Mouse (Mus musculus) lung, embryonic 15.5 days (tissue): ENCODE results near the gene Wnk2. TPM values are rescaled to one million over a fixed set of nuclear protein-coding genes. Genes with fewer than 3 reads are reported as not detected.

Experiments used
- ATAC-seq: fragments of 200-750 bp; cut with Nextera tagmentation; 2 replicates; pipeline ENCODE4 v1.8.0; 2017; ENCODE audit warnings: moderate number of reproducible peaks, borderline replicate concordance; ENCODE audit not compliant: low FRiP score, low TSS enrichment; ENCODE audit errors: extremely low read depth
- H3K27ac ChIP-seq: fragments of 300-500 bp; sonication (generic); 2 replicates; pipeline ENCODE4 v1.5.1; 2015; ENCODE audit warnings: moderate library complexity, mild to moderate bottlenecking, inconsistent platforms
- H3K27me3 ChIP-seq: fragments of 300-500 bp; sonication (generic); 2 replicates; pipeline ENCODE4 v1.6.1; 2015; ENCODE audit warnings: inconsistent platforms
- H3K36me3 ChIP-seq: fragments of 300-500 bp; sonication (generic); 2 replicates; pipeline ENCODE4 v1.6.1; 2015; ENCODE audit warnings: inconsistent platforms
- H3K4me1 ChIP-seq: fragments of 300-500 bp; sonication (generic); 2 replicates; pipeline ENCODE4 v1.6.1; 2015; ENCODE audit warnings: inconsistent platforms
- H3K4me2 ChIP-seq: fragments of 300-500 bp; sonication (generic); 2 replicates; pipeline ENCODE4 v1.6.1; 2015; ENCODE audit warnings: inconsistent platforms, mild to moderate bottlenecking, moderate library complexity
- H3K4me3 ChIP-seq: fragments of 300-500 bp; sonication (generic); 2 replicates; pipeline ENCODE4 v1.5.1; 2015; ENCODE audit warnings: mild to moderate bottlenecking, inconsistent platforms
- H3K9ac ChIP-seq: fragments of 300-500 bp; sonication (generic); 2 replicates; pipeline ENCODE4 v1.6.1; 2015; ENCODE audit warnings: inconsistent platforms
- H3K9me3 ChIP-seq: fragments of 300-500 bp; sonication (generic); 2 replicates; pipeline ENCODE4 v1.6.1; 2016; ENCODE audit warnings: inconsistent platforms
- WGBS: fragments of 180-500 bp; shearing (Covaris S2); methylation state at CpG from one replicate; pipeline ENCODE4 v1.1.7; 2015; 5-methylcytosine and 5-hydroxymethylcytosine counted together
- polyA plus RNA-seq: library from polyadenylated mRNA; unstranded; fragments of >200 nt; fragmentation: Nextera tagmentation; extraction: Ambion mirVana; gene quantifications from 2 replicates; pipeline ENCODE4 v1.2.1, GENCODE M21; 2015

Gene Wnk2
- polyA plus RNA-seq, 1 experiment from 2014 or later, result 0.81 TPM

GRCm38 (mm10) chr13:49084781-49085180, 63.0 kb downstream of the Wnk2 start:
- Histone ChIP-seq H3K9me3 (no peaks in the 10 kb centered on the region), H3K27ac (no peak overlapping the region), H3K4me3 (no peak overlapping the region), H3K9ac (no peak overlapping the region), H3K27me3 (no peaks in the 10 kb centered on the region), H3K4me2 (no peak overlapping the region), H3K4me1 (no peaks in the 10 kb centered on the region), H3K36me3 (no peaks in the 10 kb centered on the region)
- ATAC-seq, result no peak
- 66% methylated on average over 4 of the region's 4 CpGs for WGBS

GRCm38 (mm10) chr13:49083941-49084340, 63.9 kb downstream of the Wnk2 start:
- no peak overlapping the region for H3K4me2 ChIP-seq
- WGBS, result 69% methylated on average over 9 of the region's 9 CpGs
- H3K9me3 ChIP-seq, result no peaks in the 10 kb centered on the region
- ATAC-seq, result no peak
- no peak overlapping the region for H3K4me3 ChIP-seq
- H3K27me3 ChIP-seq, result no peaks in the 10 kb centered on the region
- no peak overlapping the region for H3K27ac ChIP-seq
- H3K9ac ChIP-seq, result no peak overlapping the region
- H3K4me1 ChIP-seq, result no peaks in the 10 kb centered on the region
- no peaks in the 10 kb centered on the region for H3K36me3 ChIP-seq

GRCm38 (mm10) chr13:49082151-49082879, 65.5 kb downstream of the Wnk2 start:
- Histone ChIP-seq H3K4me3 (no peak overlapping the region), H3K27me3 (no peaks in the 10 kb centered on the region), H3K9ac (no peak overlapping the region), H3K9me3 (no peaks in the 10 kb centered on the region), H3K36me3 (no peaks in the 10 kb centered on the region), H3K27ac (no peak overlapping the region), H3K4me2 (no peak overlapping the region), H3K4me1 (no peaks in the 10 kb centered on the region)
- no peak for ATAC-seq
- 84% methylated on average over 14 of the region's 14 CpGs for WGBS

- no peaks in the 10 kb centered on the region for H3K36me3 ChIP-seq
- no peak for ATAC-seq
- no peak overlapping the region for H3K9ac ChIP-seq
- H3K27me3 ChIP-seq, result no peaks in the 10 kb centered on the region
- 80% methylated on average over 11 of the region's 11 CpGs for WGBS
- no peak overlapping the region for H3K4me2 ChIP-seq
- no peak overlapping the region for H3K27ac ChIP-seq
- no peaks in the 10 kb centered on the region for H3K9me3 ChIP-seq
- H3K4me1 ChIP-seq, result no peaks in the 10 kb centered on the region
- H3K4me3 ChIP-seq, result no peak overlapping the region
Observed at GRCm38 (mm10) chr13:49076196-49076595, 71.6 kb downstream of the Wnk2 start.

- no peak overlapping the region for H3K4me3 ChIP-seq
- no peaks in the 10 kb centered on the region for H3K9me3 ChIP-seq
- no peak for ATAC-seq
- no peaks in the 10 kb centered on the region for H3K27me3 ChIP-seq
- H3K9ac ChIP-seq, result no peak overlapping the region
- no peak overlapping the region for H3K27ac ChIP-seq
- 80% methylated on average over 3 of the region's 3 CpGs for WGBS
- no peaks in the 10 kb centered on the region for H3K36me3 ChIP-seq
- H3K4me2 ChIP-seq, result no peak overlapping the region
- no peaks in the 10 kb centered on the region for H3K4me1 ChIP-seq
Observed at GRCm38 (mm10) chr13:49075377-49075776, 72.4 kb downstream of the Wnk2 start.

GRCm38 (mm10) chr13:49073295-49073694, 74.5 kb downstream of the Wnk2 start:
- Histone ChIP-seq H3K27me3 (no peaks in the 10 kb centered on the region), H3K4me2 (no peak overlapping the region), H3K9ac (no peak overlapping the region), H3K4me3 (no peak overlapping the region), H3K9me3 (no peaks in the 10 kb centered on the region), H3K36me3 (no peaks in the 10 kb centered on the region), H3K4me1 (no peaks in the 10 kb centered on the region), H3K27ac (no peak overlapping the region)
- ATAC-seq, result no peak
- 68% methylated on average over 6 of the region's 6 CpGs for WGBS

- no peaks in the 10 kb centered on the region for H3K4me1 ChIP-seq
Observed at GRCm38 (mm10) chr13:49071861-49072260, 76.0 kb downstream of the Wnk2 start.

GRCm38 (mm10) chr13:49069979-49070378, 77.8 kb downstream of the Wnk2 start:
- Histone ChIP-seq H3K36me3 (no peaks in the 10 kb centered on the region), H3K4me3 (no peak overlapping the region), H3K4me2 (no peak overlapping the region), H3K9ac (no peak overlapping the region), H3K27me3 (no peaks in the 10 kb centered on the region), H3K4me1 (no peaks in the 10 kb centered on the region), H3K9me3 (no peaks in the 10 kb centered on the region), H3K27ac (no peak overlapping the region)
- no peak for ATAC-seq
- WGBS, result 44% methylated on average over 6 of the region's 6 CpGs

More at GRCm38 (mm10) chr13:49071861-49072260, 76.0 kb downstream of the Wnk2 start:
- Histone ChIP-seq H3K4me3 (no peak overlapping the region), H3K27me3 (no peaks in the 10 kb centered on the region), H3K4me2 (no peak overlapping the region), H3K36me3 (no peaks in the 10 kb centered on the region), H3K9me3 (no peaks in the 10 kb centered on the region), H3K27ac (no peak overlapping the region), H3K9ac (no peak overlapping the region)
- no peak for ATAC-seq
- 78% methylated on average over 5 of the region's 5 CpGs for WGBS

GRCm38 (mm10) chr13:49069393-49069792, 78.4 kb downstream of the Wnk2 start:
- Histone ChIP-seq H3K36me3 (no peaks in the 10 kb centered on the region), H3K9ac (no peak overlapping the region), H3K4me3 (no peak overlapping the region), H3K27me3 (no peaks in the 10 kb centered on the region), H3K9me3 (no peaks in the 10 kb centered on the region), H3K27ac (no peak overlapping the region), H3K4me1 (no peaks in the 10 kb centered on the region), H3K4me2 (no peak overlapping the region)
- 67% methylated on average over 4 of the region's 4 CpGs for WGBS
- no peak for ATAC-seq

GRCm38 (mm10) chr13:49064257-49064656, 83.6 kb downstream of the Wnk2 start:
- Histone ChIP-seq H3K9ac (no peak overlapping the region), H3K4me2 (no peak overlapping the region), H3K27me3 (no peaks in the 10 kb centered on the region), H3K4me1 (no peaks in the 10 kb centered on the region), H3K27ac (no peak overlapping the region), H3K9me3 (no peaks in the 10 kb centered on the region), H3K36me3 (no peaks in the 10 kb centered on the region), H3K4me3 (no peak overlapping the region)
- ATAC-seq, result no peak
- 75% methylated on average over 5 of the region's 5 CpGs for WGBS

GRCm38 (mm10) chr13:49060456-49060855, 87.4 kb downstream of the Wnk2 start:
- Histone ChIP-seq H3K36me3 (no peaks in the 10 kb centered on the region), H3K4me1 (no peaks in the 10 kb centered on the region), H3K27me3 (no peaks in the 10 kb centered on the region), H3K27ac (no peak overlapping the region), H3K4me2 (no peak overlapping the region), H3K9ac (no peak overlapping the region), H3K9me3 (no peaks in the 10 kb centered on the region), H3K4me3 (no peak overlapping the region)
- 85% methylated on average over 7 of the region's 7 CpGs for WGBS
- no peak for ATAC-seq

- Histone ChIP-seq H3K27me3 (no peaks in the 10 kb centered on the region), H3K4me3 (no peak overlapping the region), H3K4me2 (no peak overlapping the region), H3K9me3 (no peaks in the 10 kb centered on the region), H3K4me1 (no peaks in the 10 kb centered on the region), H3K9ac (no peak overlapping the region), H3K36me3 (no peaks in the 10 kb centered on the region), H3K27ac (no peak overlapping the region)
- ATAC-seq, result no peak
- 92% methylated on average over 4 of the region's 4 CpGs for WGBS
Observed at GRCm38 (mm10) chr13:49058528-49058927, 89.3 kb downstream of the Wnk2 start.

- Histone ChIP-seq H3K4me1 (no peaks in the 10 kb centered on the region), H3K27me3 (no peaks in the 10 kb centered on the region), H3K27ac (no peak overlapping the region), H3K36me3 (no peaks in the 10 kb centered on the region), H3K9me3 (no peaks in the 10 kb centered on the region), H3K4me3 (no peak overlapping the region), H3K4me2 (no peak overlapping the region), H3K9ac (no peak overlapping the region)
- WGBS, result 89% methylated on average over 4 of the region's 4 CpGs
- ATAC-seq, result no peak
Observed at GRCm38 (mm10) chr13:49056304-49056703, 91.5 kb downstream of the Wnk2 start.
